Mouse (Mus musculus) heart, embryonic 13.5 days (tissue): Measurements from ENCODE around the gene Cytl1. TPM values are rescaled to one million over a fixed set of nuclear protein-coding genes. Genes with fewer than 3 reads are reported as not detected.

Experiments
- ATAC-seq: fragments of 200-750 bp; cut with Nextera tagmentation; 2 replicates; pipeline ENCODE4 v1.8.0; 2017; ENCODE audit warnings: moderate TSS enrichment; ENCODE audit not compliant: insufficient number of reproducible peaks, low FRiP score, low TSS enrichment; ENCODE audit errors: extremely low read depth
- H3K27ac ChIP-seq: fragments of 300-500 bp; sonication (generic); replicated peaks from 2 replicates; pipeline ENCODE4 v1.5.1; 2015; ENCODE audit warnings: moderate library complexity, mild to moderate bottlenecking, inconsistent platforms
- H3K27me3 ChIP-seq: fragments of 300-500 bp; sonication (generic); replicated peaks from 2 replicates; pipeline ENCODE4 v1.6.1; 2015; ENCODE audit warnings: mild to moderate bottlenecking, inconsistent platforms
- H3K36me3 ChIP-seq: fragments of 300-500 bp; sonication (generic); 2 replicates; pipeline ENCODE4 v1.6.1; 2015; ENCODE audit warnings: mild to moderate bottlenecking, inconsistent platforms
- H3K4me1 ChIP-seq: fragments of 300-500 bp; sonication (generic); 2 replicates; pipeline ENCODE4 v1.6.1; 2015; ENCODE audit warnings: inconsistent platforms
- H3K4me2 ChIP-seq: fragments of 300-500 bp; sonication (generic); 2 replicates; pipeline ENCODE4 v1.6.1; 2015; ENCODE audit warnings: inconsistent platforms, mild to moderate bottlenecking, moderate library complexity
- H3K4me3 ChIP-seq: fragments of 300-500 bp; sonication (generic); 2 replicates; pipeline ENCODE4 v1.5.1; 2015; ENCODE audit warnings: moderate library complexity, mild to moderate bottlenecking, inconsistent platforms
- H3K9ac ChIP-seq: fragments of 300-500 bp; sonication (generic); 2 replicates; pipeline ENCODE4 v1.6.1; 2015; ENCODE audit warnings: inconsistent platforms, mild to moderate bottlenecking, moderate library complexity
- H3K9me3 ChIP-seq: fragments of 300-500 bp; sonication (generic); 2 replicates; pipeline ENCODE4 v1.6.1; 2016; ENCODE audit warnings: inconsistent platforms
- WGBS: fragments of 180-500 bp; shearing (Covaris S2); methylation state at CpG from one replicate; pipeline ENCODE4 v1.1.7; 2015; ENCODE audit warnings: mixed read lengths; 5-methylcytosine and 5-hydroxymethylcytosine counted together
- polyA plus RNA-seq: library from polyadenylated mRNA; unstranded; fragments of >200 nt; fragmentation: Nextera tagmentation; extraction: Ambion mirVana; gene quantifications from 2 replicates; pipeline ENCODE4 v1.2.1, GENCODE M21; 2015

Gene Cytl1
- polyA plus RNA-seq, 1 experiment from 2014 or later = 5.1 TPM

DNA sequence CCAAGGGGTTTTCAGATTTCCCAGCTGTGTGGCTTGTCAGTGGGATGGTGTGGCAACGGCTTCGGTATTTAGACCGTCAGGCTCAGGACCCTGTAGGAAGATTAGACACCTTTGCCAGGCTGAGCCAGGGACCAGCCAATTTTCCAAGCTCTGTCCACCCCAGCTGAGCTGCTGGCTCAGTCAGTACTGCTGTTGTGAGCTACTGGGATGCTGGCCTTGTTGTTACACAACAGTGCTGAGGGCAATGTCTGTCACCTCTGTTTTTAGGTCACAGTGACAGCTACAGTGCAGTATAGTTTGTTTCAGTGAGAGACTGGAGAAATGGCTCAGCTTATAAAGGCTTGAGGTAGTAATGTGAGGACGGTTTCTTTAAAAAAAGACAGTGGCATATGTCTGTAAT lies 38.7 kb downstream of the Cytl1 start:
- Histone ChIP-seq H3K9ac (no peak overlapping the region), H3K4me2 (no peak overlapping the region), H3K9me3 (no peaks in the 10 kb centered on the region), H3K36me3 (no peaks in the 10 kb centered on the region), H3K27me3 (no peaks in the 10 kb centered on the region), H3K4me3 (no peak overlapping the region), H3K4me1 (no peaks in the 10 kb centered on the region), H3K27ac (no peak overlapping the region)
- no peak for ATAC-seq
- WGBS = 70% methylated on average over 4 of the region's 4 CpGs

- Histone ChIP-seq H3K27me3 (no peaks in the 10 kb centered on the region), H3K4me2 (no peak overlapping the region), H3K9me3 (no peaks in the 10 kb centered on the region), H3K4me3 (no peak overlapping the region), H3K9ac (no peak overlapping the region), H3K36me3 (no peaks in the 10 kb centered on the region), H3K27ac (no peak overlapping the region), H3K4me1 (no peaks in the 10 kb centered on the region)
- WGBS = 47% methylated on average over 5 of the region's 5 CpGs
- ATAC-seq = no peak
Observed at GRCm38 (mm10) chr5:37775681-37776080, 40.4 kb downstream of the Cytl1 start.

GRCm38 (mm10) chr5:37783306-37783705 lies 48.0 kb downstream of the Cytl1 start:
- H3K27me3 ChIP-seq = 0 out of 2 replicates have a peak, but pooled peaks cover 5% of the 10 kb centered on the region
- H3K4me3 ChIP-seq = no peak overlapping the region
- no peaks in the 10 kb centered on the region for H3K4me1 ChIP-seq
- H3K9ac ChIP-seq = no peak overlapping the region
- H3K9me3 ChIP-seq = no peaks in the 10 kb centered on the region
- no peak for ATAC-seq
- no peak overlapping the region for H3K27ac ChIP-seq
- H3K4me2 ChIP-seq = no peak overlapping the region
- H3K36me3 ChIP-seq = no peaks in the 10 kb centered on the region
- 66% methylated on average over 8 of the region's 8 CpGs for WGBS

- 57% methylated on average over 9 of the region's 9 CpGs for WGBS
Observed at GRCm38 (mm10) chr5:37784847-37785391, 49.6 kb downstream of the Cytl1 start.

More at GRCm38 (mm10) chr5:37784847-37785391, 49.6 kb downstream of the Cytl1 start:
- ATAC-seq = no peak
- Histone ChIP-seq H3K4me1 (no peaks in the 10 kb centered on the region), H3K4me2 (no peak overlapping the region), H3K27me3 (0 out of 2 replicates have a peak, but pooled peaks cover 5% of the 10 kb centered on the region), H3K36me3 (no peaks in the 10 kb centered on the region), H3K9me3 (no peaks in the 10 kb centered on the region), H3K9ac (no peak overlapping the region), H3K27ac (no peak overlapping the region), H3K4me3 (no peak overlapping the region)

Other genes with a start within 250 kb of the Cytl1 start
- 0.60 and 0.76 TPM in 2 replicates for gene Stk32b, start 18.3 kb upstream of the Cytl1 start, polyA plus RNA-seq
- gene Msx1, start 89.1 kb downstream of the Cytl1 start, polyA plus RNA-seq = 8.6 and 10.3 TPM in 2 replicates